In genomic region chr7:25685926-25686470, GRCm38 (mm10) we compare ENCODE assay signal across 8 mouse cellular contexts. TPM values are rescaled to one million over a fixed set of nuclear protein-coding genes. Genes with fewer than 3 reads are reported as not detected.
DNase-seq lines count a peak whose midpoint lies in the region; ATAC-seq and TF ChIP-seq lines count a peak whose summit lies in the region.

No protein-coding gene starts in this region.

- TF ChIP-seq POLR2A in spleen, adult 2 months (IDR thresholded peaks at IDR 0.05; ENCODE audit: low read depth, low read length) = no peak

- WGBS in heart, embryonic 12.5 days = 66% methylated on average over 21 of the region's 21 CpGs
- WGBS in spleen, adult 2 months = 79% methylated on average over 21 of the region's 21 CpGs
- 78% methylated on average over 21 of the region's 21 CpGs for WGBS in intestine, postnatal 0 days
- WGBS in stomach, embryonic 15.5 days = 68% methylated on average over 21 of the region's 21 CpGs
- whole genome bisulfite sequencing in forebrain, postnatal 0 days = 71% methylated on average over 21 of the region's 21 CpGs

- no peak overlapping the region for H3K27ac ChIP-seq in heart, embryonic 12.5 days (ENCODE audit: poor library complexity, severe bottlenecking)
- H3K27ac ChIP-seq in spleen, adult 2 months (ENCODE audit: insufficient read depth, low read length) = peak overlapping the region; percentile 75
- H3K27ac ChIP-seq in intestine, postnatal 0 days (ENCODE audit: low read depth, low read length) = no peak overlapping the region
- H3K27ac ChIP-seq in stomach, embryonic 15.5 days = no peak overlapping the region
- H3K27ac ChIP-seq in forebrain, postnatal 0 days (ENCODE audit: low read depth, low read length) = no peak overlapping the region

- H3K4me2 ChIP-seq in heart, embryonic 12.5 days = peak overlapping the region; percentile 89
- peak overlapping the region; percentile 94 for H3K4me2 ChIP-seq in intestine, postnatal 0 days (replicated peaks; ENCODE audit: low read depth)
- peak overlapping the region; percentile 97 for H3K4me2 ChIP-seq in stomach, embryonic 15.5 days
- H3K4me2 ChIP-seq in forebrain, postnatal 0 days (ENCODE audit: low read depth) = no peak overlapping the region

- H3K36me3 ChIP-seq in heart, embryonic 12.5 days = peaks cover 9% of the 10 kb centered on the region; the same call in 1 of the 2 replicates
- H3K36me3 ChIP-seq in spleen, adult 2 months (ENCODE audit: control insufficient read depth, insufficient read depth, low read length) = peaks cover 2% of the 10 kb centered on the region; the same call in 1 of the 2 replicates
- no peaks in the 10 kb centered on the region for H3K36me3 ChIP-seq in intestine, postnatal 0 days (ENCODE audit: control insufficient read depth, insufficient read depth)
- no peaks in the 10 kb centered on the region for H3K36me3 ChIP-seq in stomach, embryonic 15.5 days
- H3K36me3 ChIP-seq in forebrain, postnatal 0 days (ENCODE audit: insufficient read depth) = no peaks in the 10 kb centered on the region

- no peaks in the 10 kb centered on the region; the same call in 1 of the 2 replicates for H3K27me3 ChIP-seq in heart, embryonic 12.5 days (replicated peaks)
- H3K27me3 ChIP-seq in spleen, adult 2 months (ENCODE audit: control insufficient read depth, insufficient read depth, low read length) = no peaks in the 10 kb centered on the region
- H3K27me3 ChIP-seq in intestine, postnatal 0 days (replicated peaks; ENCODE audit: control insufficient read depth, insufficient read depth, low read length) = no peaks in the 10 kb centered on the region
- H3K27me3 ChIP-seq in stomach, embryonic 15.5 days (replicated peaks) = peaks cover 6% of the 10 kb centered on the region; the same call in 1 of the 2 replicates
- peaks cover 46% of the 10 kb centered on the region for H3K27me3 ChIP-seq in forebrain, postnatal 0 days (ENCODE audit: insufficient read depth, low read length)

- no peaks in the 10 kb centered on the region for H3K9me3 ChIP-seq in heart, embryonic 12.5 days (replicated peaks)
- H3K9me3 ChIP-seq in intestine, postnatal 0 days (ENCODE audit: control insufficient read depth) = no peaks in the 10 kb centered on the region
- H3K9me3 ChIP-seq in stomach, embryonic 15.5 days = no peaks in the 10 kb centered on the region
- H3K9me3 ChIP-seq in forebrain, postnatal 0 days (ENCODE audit: low read length) = no peaks in the 10 kb centered on the region

- intact Hi-C loops in heart, postnatal 10 days (cut with DNase I) = loop anchor here (5.0 kb wide), 1 partner anchor 116 kb away; no protein-coding TSS in a partner anchor

- no peak for ATAC-seq in heart, embryonic 12.5 days (ENCODE audit: insufficient number of reproducible peaks, low FRiP score)
- ATAC-seq in intestine, postnatal 0 days = no peak
- ATAC-seq in stomach, embryonic 15.5 days (ENCODE audit: insufficient read depth, low FRiP score, low read depth) = no peak
- ATAC-seq in forebrain, postnatal 0 days = no peak

- no peak for TF ChIP-seq CTCF in spleen, adult 2 months (IDR thresholded peaks at IDR 0.05; ENCODE audit: extremely low read depth, insufficient read depth, insufficient read length, insufficient replicate concordance)
- no peak for TF ChIP-seq CTCF in intestine, postnatal 0 days (IDR thresholded peaks at IDR 0.05; ENCODE audit: low read depth)
- no peak for TF ChIP-seq CTCF in forebrain, postnatal 0 days (IDR thresholded peaks at IDR 0.05; ENCODE audit: low read depth)

- no peak for DNase-seq in heart, postnatal 10 days
- DNase-seq in spleen, adult 2 months (ENCODE audit: low read depth in 1 of 2, low spot score in 2 of 2) = no peak
- no peak for DNase-seq in spleen, postnatal 4 days (ENCODE audit: low spot score in 2 of 2)
- no peak for DNase-seq in forebrain, postnatal 0 days
- DNase-seq in right cerebral cortex, postnatal 10 days (ENCODE audit: low spot score in 2 of 2) = no peak

- peak overlapping the region; percentile 71; the same call in 1 of the 2 replicates for H3K9ac ChIP-seq in heart, embryonic 12.5 days
- no peak overlapping the region for H3K9ac ChIP-seq in intestine, postnatal 0 days (ENCODE audit: low read depth, low read length)
- no peak overlapping the region for H3K9ac ChIP-seq in stomach, embryonic 15.5 days
- H3K9ac ChIP-seq in forebrain, postnatal 0 days = no peak overlapping the region

- H3K4me3 ChIP-seq in heart, embryonic 12.5 days = peak overlapping the region; percentile 59
- H3K4me3 ChIP-seq in spleen, adult 2 months (ENCODE audit: extremely low read depth, insufficient read depth, insufficient read length) = peak overlapping the region; percentile 88; the same call in 1 of the 2 replicates
- H3K4me3 ChIP-seq in intestine, postnatal 0 days (ENCODE audit: low read depth, low read length) = 0 out of 2 replicates have a peak overlapping the region, but pooled peaks have one; percentile 63
- peak overlapping the region; percentile 73 for H3K4me3 ChIP-seq in stomach, embryonic 15.5 days (replicated peaks)
- no peak overlapping the region for H3K4me3 ChIP-seq in forebrain, postnatal 0 days (ENCODE audit: low read depth, low read length)

- H3K4me1 ChIP-seq in heart, embryonic 12.5 days (replicated peaks) = peaks cover 42% of the 10 kb centered on the region
- peaks cover 54% of the 10 kb centered on the region for H3K4me1 ChIP-seq in spleen, adult 2 months (ENCODE audit: control insufficient read depth, insufficient read depth, insufficient read length)
- no peaks in the 10 kb centered on the region; the same call in 1 of the 2 replicates for H3K4me1 ChIP-seq in intestine, postnatal 0 days (replicated peaks; ENCODE audit: control insufficient read depth, insufficient read depth, low read length)
- H3K4me1 ChIP-seq in stomach, embryonic 15.5 days = peaks cover 34% of the 10 kb centered on the region
- peaks cover 13% of the 10 kb centered on the region for H3K4me1 ChIP-seq in forebrain, postnatal 0 days (ENCODE audit: insufficient read depth)

RNA-seq across cellular contexts. Expression of gene Tgfb1, which starts 0.8 kb away (rescaled TPM):
- polyA plus RNA-seq in heart, embryonic 12.5 days (2016; fragmentation: Nextera tagmentation; extraction: Ambion mirVana) = 5.1 and 5.6 TPM in 2 replicates
- total RNA-seq in heart, postnatal 10 days (2021) = 10 to 100 TPM; 43.6 to 45.5 TPM
- polyA plus RNA-seq in spleen, adult 2 months (2012; rRNA removed) = 152 and 179 TPM in 2 replicates
- 1.7 and 2.2 TPM in 2 replicates for polyA plus RNA-seq in intestine, postnatal 0 days (2015; fragmentation: Nextera tagmentation; extraction: Ambion mirVana)
- 3.9 and 4.1 TPM in 2 replicates for polyA plus RNA-seq in stomach, embryonic 15.5 days (2015; fragmentation: Nextera tagmentation; extraction: Ambion mirVana)
- total RNA-seq in forebrain, postnatal 0 days (2014; rRNA removed) = 1.6 and 3.1 TPM in 2 replicates
- 0.39 and 0.56 TPM in 2 replicates for polyA plus RNA-seq in forebrain, postnatal 0 days (2015; fragmentation: Nextera tagmentation; extraction: Ambion mirVana)

RNA-seq across cellular contexts. Expression of gene B9d2, which starts 5.4 kb away (rescaled TPM):
- polyA plus RNA-seq in heart, embryonic 12.5 days (2016; fragmentation: Nextera tagmentation; extraction: Ambion mirVana) = 22.8 and 25.9 TPM in 2 replicates
- 10 to 100 TPM; 12.3 to 14.3 TPM for total RNA-seq in heart, postnatal 10 days (2021)
- polyA plus RNA-seq in spleen, adult 2 months (2012; rRNA removed) = 72.0 and 108 TPM in 2 replicates
- 12.4 and 12.6 TPM in 2 replicates for polyA plus RNA-seq in intestine, postnatal 0 days (2015; fragmentation: Nextera tagmentation; extraction: Ambion mirVana)
- 23.2 and 25.3 TPM in 2 replicates for polyA plus RNA-seq in stomach, embryonic 15.5 days (2015; fragmentation: Nextera tagmentation; extraction: Ambion mirVana)
- 15.7 and 15.8 TPM in 2 replicates for total RNA-seq in forebrain, postnatal 0 days (2014; rRNA removed)
- 58.2 and 60.1 TPM in 2 replicates for polyA plus RNA-seq in forebrain, postnatal 0 days (2015; fragmentation: Nextera tagmentation; extraction: Ambion mirVana)

RNA-seq across cellular contexts. Expression of gene Tmem91, which starts 11.0 kb away (rescaled TPM):
- 0.86 and 1.1 TPM in 2 replicates for polyA plus RNA-seq in heart, embryonic 12.5 days (2016; fragmentation: Nextera tagmentation; extraction: Ambion mirVana)
- total RNA-seq in heart, postnatal 10 days (2021) = not detected
- polyA plus RNA-seq in spleen, adult 2 months (2012; rRNA removed) = 0.35 and 0.61 TPM in 2 replicates
- 0.61 and 1.3 TPM in 2 replicates for polyA plus RNA-seq in intestine, postnatal 0 days (2015; fragmentation: Nextera tagmentation; extraction: Ambion mirVana)
- 3.0 and 4.0 TPM in 2 replicates for polyA plus RNA-seq in stomach, embryonic 15.5 days (2015; fragmentation: Nextera tagmentation; extraction: Ambion mirVana)
- 32.8 and 40.3 TPM in 2 replicates for total RNA-seq in forebrain, postnatal 0 days (2014; rRNA removed)
- 40.9 and 61.4 TPM in 2 replicates for polyA plus RNA-seq in forebrain, postnatal 0 days (2015; fragmentation: Nextera tagmentation; extraction: Ambion mirVana)

RNA-seq across cellular contexts. Expression of gene Exosc5, which starts 27.0 kb away (rescaled TPM):
- 35.3 and 37.2 TPM in 2 replicates for polyA plus RNA-seq in heart, embryonic 12.5 days (2016; fragmentation: Nextera tagmentation; extraction: Ambion mirVana)
- 10 to 100 TPM; 17.9 to 20.6 TPM for total RNA-seq in heart, postnatal 10 days (2021)
- polyA plus RNA-seq in spleen, adult 2 months (2012; rRNA removed) = 79.5 and 111 TPM in 2 replicates
- polyA plus RNA-seq in intestine, postnatal 0 days (2015; fragmentation: Nextera tagmentation; extraction: Ambion mirVana) = 50.4 and 52.7 TPM in 2 replicates
- 71.8 and 79.8 TPM in 2 replicates for polyA plus RNA-seq in stomach, embryonic 15.5 days (2015; fragmentation: Nextera tagmentation; extraction: Ambion mirVana)
- 22.9 and 24.9 TPM in 2 replicates for total RNA-seq in forebrain, postnatal 0 days (2014; rRNA removed)
- 33.9 and 35.2 TPM in 2 replicates for polyA plus RNA-seq in forebrain, postnatal 0 days (2015; fragmentation: Nextera tagmentation; extraction: Ambion mirVana)

RNA-seq across cellular contexts. Expression of gene Bckdha, which starts 27.2 kb away (rescaled TPM):
- 48.1 and 52.9 TPM in 2 replicates for polyA plus RNA-seq in heart, embryonic 12.5 days (2016; fragmentation: Nextera tagmentation; extraction: Ambion mirVana)
- total RNA-seq in heart, postnatal 10 days (2021) = 100 to 1,000 TPM in 1 of 2 experiments, 10 to 100 TPM in 1; 94.3 to 104 TPM
- 81.4 and 108 TPM in 2 replicates for polyA plus RNA-seq in spleen, adult 2 months (2012; rRNA removed)
- 39.8 and 44.3 TPM in 2 replicates for polyA plus RNA-seq in intestine, postnatal 0 days (2015; fragmentation: Nextera tagmentation; extraction: Ambion mirVana)
- polyA plus RNA-seq in stomach, embryonic 15.5 days (2015; fragmentation: Nextera tagmentation; extraction: Ambion mirVana) = 54.5 and 56.8 TPM in 2 replicates
- total RNA-seq in forebrain, postnatal 0 days (2014; rRNA removed) = 55.7 and 55.9 TPM in 2 replicates
- 57.1 and 58.3 TPM in 2 replicates for polyA plus RNA-seq in forebrain, postnatal 0 days (2015; fragmentation: Nextera tagmentation; extraction: Ambion mirVana)

Comparison
In these comparisons a context has a peak if more than half of its experiments do, and no peak if none do; other contexts are left out.
1. RNA of gene Tgfb1, which starts 0.8 kb away (polyA plus RNA-seq): 152 to 179 TPM in spleen, adult 2 months; 5.1 to 5.6 TPM in heart, embryonic 12.5 days, 3.9 to 4.1 TPM in stomach, embryonic 15.5 days, 1.7 to 2.2 TPM in intestine, postnatal 0 days and 0.39 to 0.56 TPM in forebrain, postnatal 0 days; every median in the first group is over 10 times any median in the second.